Comparison of ENCODE assay signal across 19 mouse cellular contexts in genomic region chr16:91415391-91416189, GRCm38 (mm10). TPM values are rescaled to one million over a fixed set of nuclear protein-coding genes. Genes with fewer than 3 reads are reported as not detected.
DNase-seq lines count a peak whose midpoint lies in the region; ATAC-seq and TF ChIP-seq lines count a peak whose summit lies in the region.
"Had no signal": no experiment of that assay in that cellular context is flagged by ENCODE, and none has a peak within 500 bp of the region (broad histone marks: within the 10 kb centered on the region; RNA-seq: fewer than 3 reads in every experiment).

No protein-coding gene starts in this region.

- H3K27ac ChIP-seq in bone marrow macrophage, adult 2 months (ENCODE audit: insufficient read depth, low read depth, low read length): peak overlapping the region; percentile 99
- no peak overlapping the region for H3K27ac ChIP-seq in midbrain, embryonic 14.5 days (replicated peaks; ENCODE audit: low read depth, low read length)
- H3K27ac ChIP-seq: embryonic facial prominence, embryonic 12.5 days; gastrocnemius, adult 2 months; intestine, embryonic 15.5 days had no signal

- DNase-seq in heart, adult 11 months: peak; percentile 98
- no peak for DNase-seq in heart, postnatal 14 days
- DNase-seq in layer of hippocampus, adult 11-12 months (ENCODE audit: low spot score): peak; percentile 36
- DNase-seq in layer of hippocampus, adult 8-10 months (ENCODE audit: low spot score in 2 of 2): no peak
- no peak for DNase-seq in midbrain, embryonic 14.5 days
- DNase-seq in testis, postnatal 14 days (ENCODE audit: low spot score): no peak
- DNase-seq: cerebellum, adult 9-11 months; gastrocnemius, adult 2 months; layer of hippocampus, postnatal 36 days had no signal

- H3K27me3 ChIP-seq in midbrain, embryonic 14.5 days (ENCODE audit: control insufficient read depth, insufficient read depth, low read length): no peaks in the 10 kb centered on the region
- H3K27me3 ChIP-seq: embryonic facial prominence, embryonic 12.5 days; intestine, embryonic 15.5 days had no signal

- intact Hi-C loops in heart, postnatal 14 days (cut with DNase I): no loop called here

- no peak overlapping the region for H3K4me3 ChIP-seq in bone marrow macrophage, adult 2 months (ENCODE audit: insufficient read depth, low read length)
- H3K4me3 ChIP-seq in midbrain, embryonic 14.5 days (replicated peaks; ENCODE audit: low read depth, low read length): no peak overlapping the region
- H3K4me3 ChIP-seq: embryonic facial prominence, embryonic 12.5 days; gastrocnemius, adult 2 months; intestine, embryonic 15.5 days had no signal

- H3K4me2 ChIP-seq in midbrain, embryonic 14.5 days (ENCODE audit: low read length): no peak overlapping the region
- H3K4me2 ChIP-seq: embryonic facial prominence, embryonic 12.5 days; intestine, embryonic 15.5 days had no signal

- no peak for TF ChIP-seq POLR2A in bone marrow macrophage, adult 2 months (IDR thresholded peaks at IDR 0.05; ENCODE audit: borderline replicate concordance, low read depth, low read length)

- H3K36me3 ChIP-seq in midbrain, embryonic 14.5 days (ENCODE audit: control insufficient read depth, insufficient read depth, low read length): no peaks in the 10 kb centered on the region

- TF ChIP-seq CTCF in bone marrow macrophage, adult 2 months (IDR thresholded peaks at IDR 0.05; ENCODE audit: low read depth, low read length): no peak

- H3K4me1 ChIP-seq in bone marrow macrophage, adult 2 months (ENCODE audit: control insufficient read depth, insufficient read depth, low read length): peaks cover 60% of the 10 kb centered on the region
- no peaks in the 10 kb centered on the region for H3K4me1 ChIP-seq in midbrain, embryonic 14.5 days (ENCODE audit: control insufficient read depth, insufficient read depth, low read length)

- H3K9ac ChIP-seq in midbrain, embryonic 14.5 days (replicated peaks; ENCODE audit: low read length): no peak overlapping the region
- H3K9ac ChIP-seq: embryonic facial prominence, embryonic 12.5 days; intestine, embryonic 15.5 days had no signal

- ATAC-seq in monocyte, adult 5-6 weeks (replicated peaks; ENCODE audit: insufficient number of reproducible peaks, low FRiP score, low TSS enrichment, poor library complexity, severe bottlenecking): peak; percentile 48; the same call in 1 of the 2 replicates
- no peak for ATAC-seq in midbrain, embryonic 14.5 days (ENCODE audit: low FRiP score, low TSS enrichment)
- ATAC-seq: intestine, embryonic 15.5 days; midbrain, embryonic 16.5 days had no signal

- 86% methylated on average over 9 of the region's 9 CpGs for WGBS in midbrain, embryonic 14.5 days

- H3K9me3 ChIP-seq in midbrain, embryonic 14.5 days (ENCODE audit: control insufficient read depth, low read length): no peaks in the 10 kb centered on the region
- H3K9me3 ChIP-seq: embryonic facial prominence, embryonic 12.5 days; intestine, embryonic 15.5 days had no signal

RNA-seq across cellular contexts. Expression of gene Il10rb, which starts 9.6 kb away (rescaled TPM):
- 10 to 100 TPM; 86.4 to 94.7 TPM for total RNA-seq in heart, postnatal 14 days (2021)
- 10 to 100 TPM in 3 of 4 experiments, 1 to 10 TPM in 1; 9.6 to 18.3 (median 14.3) TPM for total RNA-seq in layer of hippocampus, adult 8-10 months (2022)
- 345 and 358 TPM in 2 replicates for polyA plus RNA-seq in bone marrow macrophage, adult 2 months (2012; ENCODE audit: insufficient read depth, insufficient read length, missing spikeins)
- 86.7 to 144 TPM (median 102 TPM) in 3 replicates for total RNA-seq in monocyte, adult 5-6 weeks (2017)
- 5.4 and 9.3 TPM in 2 replicates for polyA plus RNA-seq in midbrain, embryonic 14.5 days (2014; fragmentation: Nextera tagmentation; extraction: Ambion mirVana)

RNA-seq across cellular contexts. Expression of gene Gm21970, which starts 24.1 kb away (rescaled TPM):
- total RNA-seq in heart, postnatal 14 days (2021): not detected
- total RNA-seq in layer of hippocampus, adult 8-10 months (2022): under 1 TPM in 1 of 4 experiments, not detected in 3; 0.72 TPM
- polyA plus RNA-seq in bone marrow macrophage, adult 2 months (2012; ENCODE audit: insufficient read depth, insufficient read length, missing spikeins): not detected in 2 replicates
- not detected in 3 replicates for total RNA-seq in monocyte, adult 5-6 weeks (2017)
- polyA plus RNA-seq in midbrain, embryonic 14.5 days (2014; fragmentation: Nextera tagmentation; extraction: Ambion mirVana): not detected in 2 replicates
- total RNA-seq: hematopoietic stem cell, adult 5-6 weeks; layer of hippocampus, postnatal 36 days had no signal
- polyA plus RNA-seq: C2C12; embryonic facial prominence, embryonic 12.5 days; intestine, embryonic 15.5 days; limb, embryonic 11.5 days; midbrain, embryonic 16.5 days; neural tube, embryonic 14.5 days; thymus, postnatal 0 days had no signal

RNA-seq across cellular contexts. Expression of gene Ifnar2, which starts 43.0 kb away (rescaled TPM):
- total RNA-seq in heart, postnatal 14 days (2021): 10 to 100 TPM; 32.9 to 33.2 TPM
- total RNA-seq in layer of hippocampus, adult 8-10 months (2022): 10 to 100 TPM; 21.3 to 48.8 (median 34.5) TPM
- polyA plus RNA-seq in bone marrow macrophage, adult 2 months (2012; ENCODE audit: insufficient read depth, insufficient read length, missing spikeins): 237 and 238 TPM in 2 replicates
- total RNA-seq in monocyte, adult 5-6 weeks (2017): 188 to 243 TPM (median 214 TPM) in 3 replicates
- polyA plus RNA-seq in midbrain, embryonic 14.5 days (2014; fragmentation: Nextera tagmentation; extraction: Ambion mirVana): 29.0 and 32.2 TPM in 2 replicates

Comparison
In these comparisons a context has a peak if more than half of its experiments do, and no peak if none do; other contexts are left out.
1. DNase-seq: peak in heart, adult 11 months (single experiment) and layer of hippocampus, adult 11-12 months (single experiment); none in heart, postnatal 14 days (0 of 2), layer of hippocampus, adult 8-10 months (0 of 2), midbrain, embryonic 14.5 days (single experiment) and testis, postnatal 14 days (single experiment).